Mouse (Mus musculus) heart, postnatal 0 days (tissue): ENCODE measurements at regions not wholly inside any gene's neighbourhood (a gene's known extent, or its start where the extent isn't known, plus 50 kb on each side); places are given as distances from the start of the nearest gene placed in this dataset.

Experiments used
- CTCF ChIP-seq: IDR thresholded peaks from 2 replicates; pipeline ENCODE4 v1.5.1; 2016; ENCODE audit warnings: antibody characterized with exemption, control low read depth, low read depth
- EP300 ChIP-seq: IDR thresholded peaks from 2 replicates; pipeline ENCODE4 v1.6.1; 2016; ENCODE audit warnings: antibody characterized with exemption, low read depth

DNA sequence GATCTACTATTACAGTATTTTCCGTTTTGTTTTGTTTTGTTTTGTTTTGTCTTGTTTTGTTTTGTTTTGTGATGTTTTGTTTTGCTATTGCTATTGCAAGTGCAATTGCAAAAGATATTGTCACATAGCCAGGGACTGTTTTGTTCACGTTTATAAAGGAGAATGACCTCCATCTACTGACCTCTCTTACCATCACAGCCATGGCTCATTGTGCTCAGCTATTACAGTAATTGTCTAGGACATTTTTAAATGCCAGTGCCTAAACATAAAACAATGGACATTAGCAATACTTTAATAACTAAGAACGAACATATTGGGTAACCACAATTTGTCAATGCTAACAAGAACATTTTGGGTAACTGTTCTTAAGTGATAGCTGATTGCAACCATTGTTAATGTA, 657.4 kb downstream of the Pdha2 start:
- no peak for TF ChIP-seq CTCF
- TF ChIP-seq EP300, result no peak
